Mouse (Mus musculus) frontal cortex, postnatal 10 days (tissue): Measurements from ENCODE around the gene Arfgef2.

Experiments
- DNase-seq, 2 experiments: peaks; one replicate each; pipeline ENCODE4 v3.0.0; 2022; ENCODE audit warnings: low spot score in 2 of 2, mixed read lengths in 1 of 2

The Arfgef2 gene

GRCm38 (mm10) chr2:166806173-166806705 lies 851 bp downstream of the Arfgef2 start:
- no peak for DNase-seq

GRCm38 (mm10) chr2:166806813-166807212 lies 1.4 kb downstream of the Arfgef2 start:
- DNase-seq, result no peak

- DNase-seq, result no peak
Measured at GRCm38 (mm10) chr2:166809499-166809898, 4.1 kb downstream of the Arfgef2 start.

- no peak for DNase-seq
Measured at GRCm38 (mm10) chr2:166810821-166811220, 5.4 kb downstream of the Arfgef2 start.

GRCm38 (mm10) chr2:166818463-166819143 lies 13.2 kb downstream of the Arfgef2 start:
- DNase-seq, result no peak

- no peak for DNase-seq
Measured at GRCm38 (mm10) chr2:166819849-166820248, 14.5 kb downstream of the Arfgef2 start.

GRCm38 (mm10) chr2:166820844-166821243 lies 15.5 kb downstream of the Arfgef2 start:
- DNase-seq, result no peak

GRCm38 (mm10) chr2:166821406-166821805 lies 16.0 kb downstream of the Arfgef2 start:
- DNase-seq, result no peak

- no peak for DNase-seq
Measured at GRCm38 (mm10) chr2:166822119-166822826, 16.9 kb downstream of the Arfgef2 start.

- no peak for DNase-seq
Measured at GRCm38 (mm10) chr2:166822901-166823300, 17.5 kb downstream of the Arfgef2 start.

GRCm38 (mm10) chr2:166824386-166824785 lies 19.0 kb downstream of the Arfgef2 start:
- no peak for DNase-seq

GRCm38 (mm10) chr2:166824998-166825397 lies 19.6 kb downstream of the Arfgef2 start:
- no peak for DNase-seq

- no peak for DNase-seq
Measured at GRCm38 (mm10) chr2:166826491-166827224, 21.3 kb downstream of the Arfgef2 start.

- DNase-seq, result no peak
Measured at GRCm38 (mm10) chr2:166828306-166828705, 22.9 kb downstream of the Arfgef2 start.

GRCm38 (mm10) chr2:166830350-166830749 lies 25.0 kb downstream of the Arfgef2 start:
- no peak for DNase-seq

GRCm38 (mm10) chr2:166834091-166834490 lies 28.7 kb downstream of the Arfgef2 start:
- DNase-seq, result no peak

GRCm38 (mm10) chr2:166834796-166835195 lies 29.4 kb downstream of the Arfgef2 start:
- DNase-seq, result no peak

GRCm38 (mm10) chr2:166835581-166835980 lies 30.2 kb downstream of the Arfgef2 start:
- no peak for DNase-seq

GRCm38 (mm10) chr2:166841813-166842212 lies 36.4 kb downstream of the Arfgef2 start:
- no peak for DNase-seq

- no peak for DNase-seq
Measured at GRCm38 (mm10) chr2:166850691-166851090, 45.3 kb downstream of the Arfgef2 start.

GRCm38 (mm10) chr2:166852270-166852669 lies 46.9 kb downstream of the Arfgef2 start:
- no peak for DNase-seq

- no peak for DNase-seq
Measured at GRCm38 (mm10) chr2:166855771-166856170, 50.4 kb downstream of the Arfgef2 start.
